Mouse (Mus musculus): ENCODE results near the gene Hoxa11.

- TF ChIP-seq CTCF (IDR thresholded peaks at IDR 0.05; ENCODE audit: low read depth, low read length): no peak
- no peak for TF ChIP-seq POLR2A (IDR thresholded peaks at IDR 0.05; ENCODE audit: extremely low read depth, insufficient read depth, low read length)
Measured at GRCm38 (mm10) chr6:52213119-52213986, 32.3 kb downstream of the Hoxa11 start, which contains the start of the genes Hoxa3 and Gm28308.

Data from liver, adult 2 months (tissue).